Mouse (Mus musculus) heart, postnatal 36 days (tissue): ENCODE results near the gene Hsd17b7. TPM values are rescaled to one million over a fixed set of nuclear protein-coding genes. Genes with fewer than 3 reads are reported as not detected.

Source experiments
- DNase-seq, 2 experiments: peaks; one replicate each; pipeline ENCODE4 v3.0.0; 2021 to 2022
- intact Hi-C: fragments of 180-260 bp; cut with DNase I; formaldehyde crosslinking; loops from one replicate; pipeline ENCODE4 v1.15.1; 2025
- total RNA-seq, 2 experiments: library from RNA; stranded (reverse); gene quantifications; 2 replicates each; pipeline ENCODE4 v1.2.3; 2021

Hsd17b7 gene
- total RNA-seq, 2 experiments from 2014 or later = 14.2 to 15.3 TPM

GRCm38 (mm10) chr1:169947654-169948053, 21.4 kb downstream of the Hsd17b7 start:
- no peak for DNase-seq
- intact Hi-C loops = no loop called here

- no peak for DNase-seq
- intact Hi-C loops = no loop called here
These were observed 23.0 kb downstream of the Hsd17b7 start for GRCm38 (mm10) chr1:169946004-169946403.

GRCm38 (mm10) chr1:169939345-169939744, 29.7 kb downstream of the Hsd17b7 start:
- peak in 1 of 2 experiments; percentile 41 for DNase-seq
- intact Hi-C loops = loop anchor here (1.0 kb wide), 1 partner anchor 197 kb away; no protein-coding TSS in a partner anchor

DNA sequence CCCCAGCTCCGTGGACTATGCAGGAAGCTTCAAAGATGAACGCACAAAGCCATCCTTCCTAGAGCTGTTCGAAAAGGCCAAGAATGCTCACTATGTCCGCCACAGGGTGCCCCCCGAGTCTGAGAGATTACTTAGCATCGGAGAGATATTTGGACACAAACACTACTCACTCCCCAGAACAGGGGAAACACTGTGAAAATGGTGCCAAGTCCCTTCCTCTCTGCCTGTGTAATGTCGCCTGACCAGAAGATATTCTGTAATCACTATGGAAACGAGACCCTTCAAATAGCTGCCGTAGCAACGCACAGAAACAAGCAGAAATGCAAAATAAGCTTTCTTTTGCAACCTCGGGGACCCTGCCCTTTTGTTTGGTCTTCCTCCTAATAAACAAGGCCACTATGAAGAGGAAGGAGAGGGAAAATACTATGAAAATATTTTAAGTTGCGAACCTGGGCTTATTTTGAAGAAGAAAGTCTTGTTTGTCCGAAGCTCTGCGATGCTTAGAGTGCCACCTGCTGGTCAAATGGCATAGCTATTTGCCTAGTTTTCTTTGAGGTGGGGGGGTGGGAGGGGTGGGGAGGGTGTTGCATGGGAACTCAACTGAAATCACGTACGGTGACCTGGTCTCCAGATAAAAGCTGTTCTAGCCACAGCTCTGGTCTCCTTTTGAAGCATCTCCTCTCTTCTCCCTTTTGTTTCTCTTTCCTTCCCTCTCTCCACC, 34.9 kb downstream of the Hsd17b7 start:
- peak; percentile 39 to 58 for DNase-seq
- intact Hi-C loops = loop anchor here (1.0 kb wide), 1 partner anchor 402 kb away; no protein-coding TSS in a partner anchor

DNA sequence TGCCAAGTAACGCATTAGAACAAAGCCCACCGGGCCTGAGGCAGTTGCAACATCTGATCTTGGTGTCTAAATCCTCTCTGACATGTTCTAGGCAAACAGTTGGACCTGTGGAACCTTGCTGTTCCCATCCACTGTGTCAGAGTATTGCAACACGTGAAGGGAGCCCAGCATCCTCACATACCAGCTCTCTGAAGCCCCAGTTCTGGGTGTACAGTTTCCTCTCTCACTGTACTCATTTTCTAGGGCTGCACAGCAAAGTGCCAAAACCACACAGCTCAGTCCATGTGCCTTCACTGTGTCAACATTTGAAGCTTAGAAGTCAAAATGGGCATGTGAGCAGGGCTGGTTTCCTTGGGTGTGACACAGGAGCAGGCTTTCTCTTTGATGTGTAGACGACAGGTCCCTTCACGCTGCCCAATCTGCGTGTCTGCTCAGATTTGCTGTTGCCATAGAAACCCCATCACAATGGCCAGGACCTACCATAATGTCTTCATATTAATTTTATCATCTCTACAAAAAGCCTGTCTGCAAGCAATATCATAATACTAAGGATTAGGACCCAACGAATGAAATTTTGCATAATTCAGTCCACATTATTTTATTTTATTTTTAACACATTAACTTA, 36.8 kb downstream of the Hsd17b7 start:
- intact Hi-C loops = no loop called here
- no peak for DNase-seq

- intact Hi-C loops = no loop called here
- no peak for DNase-seq
These were observed 37.3 kb downstream of the Hsd17b7 start for GRCm38 (mm10) chr1:169931698-169932097.

GRCm38 (mm10) chr1:169928454-169928971, 40.5 kb downstream of the Hsd17b7 start, which contains the start of gene Ccdc190:
Ccdc190 (plus strand) TSS chr1:169928648.
- peak; percentile 41 to 49 for DNase-seq
- intact Hi-C loops = no loop called here

DNA sequence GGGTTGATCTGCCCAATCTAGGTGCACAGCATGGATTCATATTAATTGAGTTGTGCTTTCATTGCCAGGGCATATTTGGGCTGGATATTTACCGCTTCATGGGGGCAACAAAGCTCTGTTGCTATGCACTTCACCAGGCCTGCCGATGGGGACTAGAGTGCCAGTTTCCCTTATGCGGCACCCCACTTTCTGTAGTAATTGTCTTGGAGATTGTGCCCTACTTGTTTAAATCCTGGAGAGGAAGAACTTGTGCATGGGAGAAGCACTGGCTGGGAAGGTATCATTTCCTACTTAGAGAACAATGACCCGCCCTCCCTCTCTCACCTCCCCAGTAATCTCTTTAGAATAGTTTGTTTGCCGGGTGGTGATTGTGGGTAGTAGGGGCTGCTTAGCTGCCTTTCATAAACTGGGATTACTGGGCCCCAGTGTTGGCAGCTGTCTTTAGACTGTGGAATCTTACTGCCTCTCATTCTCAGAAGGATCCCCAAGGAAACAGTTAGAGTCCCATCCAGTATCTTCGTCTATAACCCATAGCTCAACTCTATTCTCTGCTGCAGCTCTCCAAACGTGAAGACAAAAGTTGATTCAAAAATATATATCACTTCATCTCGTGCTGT, 41.2 kb downstream of the Hsd17b7 start:
- DNase-seq = no peak
- intact Hi-C loops = no loop called here

DNA sequence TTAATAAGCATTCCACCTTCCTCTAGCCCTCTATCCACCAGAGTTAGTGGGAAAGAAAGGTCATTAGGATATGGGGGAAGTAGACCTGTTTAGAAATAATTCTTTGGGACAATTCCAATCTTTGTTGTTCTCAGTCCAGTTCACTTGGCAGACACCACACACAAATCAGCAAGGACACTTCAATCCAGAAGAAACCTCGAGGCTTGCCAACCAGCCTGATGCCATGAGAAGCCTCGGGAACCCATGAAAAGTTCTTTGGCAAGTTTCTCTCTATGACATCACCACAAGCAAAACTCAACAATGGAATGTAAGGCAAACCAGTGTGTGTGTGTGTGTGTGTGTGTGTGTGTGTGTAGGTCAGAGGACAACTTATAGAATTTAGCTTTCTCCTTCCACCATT, 44.5 kb downstream of the Hsd17b7 start:
- intact Hi-C loops = loop anchor here (5.0 kb wide), 1 partner anchor 213 kb away; no protein-coding TSS in a partner anchor
- no peak for DNase-seq

- peak in 1 of 2 experiments; percentile 21 for DNase-seq
- intact Hi-C loops = loop anchor here (5.0 kb wide), 1 partner anchor 216 kb away; no protein-coding TSS in a partner anchor
These were observed 47.3 kb downstream of the Hsd17b7 start for GRCm38 (mm10) chr1:169921710-169922211.

- intact Hi-C loops = loop anchor here (1.0 to 10.0 kb wide), 3 partner anchors 172 to 1974 kb away; partner anchors contain the start of gene Rgs4
These were observed 49.8 kb downstream of the Hsd17b7 start for GRCm38 (mm10) chr1:169919211-169919610.

DNA sequence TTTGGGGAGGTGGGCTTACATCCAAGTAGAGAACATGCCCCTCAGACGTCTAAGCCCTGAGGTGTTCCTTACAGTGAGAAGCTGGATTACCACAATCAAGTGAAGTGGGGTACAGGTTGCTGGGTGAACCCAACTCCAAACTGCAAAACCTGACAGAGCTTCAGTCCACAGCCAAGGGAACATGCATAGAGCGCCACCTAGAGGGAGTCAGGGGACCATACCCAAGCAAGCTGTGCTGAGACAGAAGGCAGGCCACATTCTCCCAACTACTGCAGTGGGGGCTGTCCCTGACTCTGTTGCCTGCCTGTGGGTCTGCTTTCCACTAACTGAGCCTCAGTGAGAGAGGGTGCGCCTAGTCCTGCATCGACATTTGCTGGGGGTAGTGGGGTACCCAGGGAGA, 51.0 kb downstream of the Hsd17b7 start:
- peak; percentile 37 to 62 for DNase-seq

More at GRCm38 (mm10) chr1:169919211-169919610, 49.8 kb downstream of the Hsd17b7 start:
- peak; percentile 74 to 85 for DNase-seq

DNA sequence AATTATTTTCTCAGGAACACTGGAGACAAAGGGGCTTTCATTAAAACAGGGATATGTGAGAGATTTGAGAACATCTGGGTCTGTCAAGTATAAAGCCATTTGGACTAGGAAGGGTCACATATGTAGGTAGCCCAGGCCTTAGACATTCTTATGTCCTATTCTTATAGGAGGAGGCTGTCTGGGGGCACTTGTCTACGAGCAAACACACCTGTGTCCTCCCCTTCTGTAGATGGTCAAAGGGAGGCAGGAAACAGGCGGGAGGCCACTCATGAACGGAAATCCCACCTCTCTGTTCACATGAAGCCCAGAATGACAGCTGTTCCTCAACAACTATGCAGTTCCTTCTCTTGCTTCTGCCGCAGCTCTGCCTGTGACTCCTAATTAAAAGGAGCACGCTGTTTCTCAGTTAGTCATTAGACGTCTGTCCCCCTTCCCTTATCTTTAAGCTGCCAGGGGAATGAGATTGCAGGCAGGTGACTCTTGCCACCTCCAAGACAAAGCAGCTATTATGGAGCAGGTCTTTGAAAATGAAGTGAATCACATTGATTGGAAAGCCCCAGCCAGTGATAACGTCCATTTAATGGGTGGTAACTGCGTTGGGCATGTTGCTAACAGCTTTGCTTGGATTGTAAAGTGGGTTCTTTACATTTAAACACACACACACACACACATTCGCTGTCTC, 51.8 kb downstream of the Hsd17b7 start:
- DNase-seq = no peak
- intact Hi-C loops = loop anchor here (5.0 to 10.0 kb wide), 2 partner anchors 170 to 1972 kb away; partner anchors contain the start of gene Rgs4

More for the DNA sequence above, 51.0 kb downstream of the Hsd17b7 start:
- intact Hi-C loops = loop anchor here (1.0 to 10.0 kb wide), 3 partner anchors 171 to 1973 kb away; partner anchors contain the start of gene Rgs4

- intact Hi-C loops = loop anchor here (5.0 to 10.0 kb wide), 2 partner anchors 169 to 1972 kb away; partner anchors contain the start of gene Rgs4
- peak; percentile 25 to 42 for DNase-seq
These were observed 52.4 kb downstream of the Hsd17b7 start for GRCm38 (mm10) chr1:169916659-169917058.

DNA sequence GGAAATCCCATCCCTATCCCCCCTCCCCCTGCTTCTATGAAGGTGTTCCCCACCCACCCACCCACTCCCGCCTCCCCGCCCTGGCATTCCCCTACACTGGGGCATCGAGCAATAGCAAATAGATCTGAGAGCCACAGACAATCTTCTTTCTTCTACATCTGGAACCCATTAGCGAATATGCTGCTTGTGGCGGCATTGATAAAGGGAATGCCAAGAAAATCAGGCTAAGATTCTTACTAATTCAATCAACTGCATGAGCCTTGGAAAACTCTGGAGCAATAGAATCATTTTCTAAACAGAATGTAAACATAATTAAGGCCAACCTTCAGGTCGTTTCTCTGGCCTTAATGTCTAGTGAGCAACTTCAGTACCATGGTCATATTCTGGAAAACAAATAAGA, 57.5 kb downstream of the Hsd17b7 start:
- no peak for DNase-seq
- intact Hi-C loops = loop anchor here (10.0 kb wide), 1 partner anchor 1967 kb away; no protein-coding TSS in a partner anchor

DNA sequence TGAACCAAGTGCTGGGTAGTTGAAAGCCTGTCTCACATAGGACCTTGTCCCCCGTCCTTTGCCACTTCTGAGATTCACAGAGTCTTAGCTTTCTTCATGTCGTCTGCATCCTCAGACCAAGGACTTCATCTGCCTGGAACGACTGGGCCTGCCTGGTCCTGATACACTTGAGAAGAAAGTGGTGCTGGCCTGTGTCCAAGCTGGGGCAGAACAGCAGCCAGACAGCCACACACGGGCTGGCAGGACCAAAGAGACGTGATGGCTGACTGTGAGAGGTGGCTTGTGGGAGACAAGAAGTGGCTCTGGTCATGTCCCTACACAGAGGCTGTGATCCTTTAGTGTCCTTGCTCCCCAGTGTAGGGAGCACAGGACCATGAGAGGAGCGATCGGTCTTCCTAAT, 58.3 kb downstream of the Hsd17b7 start:
- no peak for DNase-seq
- intact Hi-C loops = loop anchor here (10.0 kb wide), 1 partner anchor 1966 kb away; no protein-coding TSS in a partner anchor

DNA sequence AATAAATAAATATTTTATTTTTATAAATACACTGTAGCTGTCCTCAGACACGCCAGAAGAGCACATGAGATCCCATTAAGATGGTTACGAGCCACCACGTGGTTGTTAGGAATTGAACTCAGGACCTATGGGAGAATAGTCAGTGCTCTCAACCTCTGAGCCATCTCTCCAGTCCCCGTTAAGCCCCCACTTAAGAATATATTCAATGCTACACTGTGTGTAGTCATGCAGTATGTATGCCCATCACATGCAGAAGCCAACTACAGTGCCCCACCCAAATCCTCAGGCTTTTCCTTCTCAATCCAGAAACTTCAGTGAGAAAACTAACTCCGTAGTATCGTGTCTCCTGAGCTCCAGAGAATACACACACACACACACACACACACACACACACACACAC, 59.4 kb downstream of the Hsd17b7 start:
- intact Hi-C loops = loop anchor here (10.0 kb wide), 1 partner anchor 1965 kb away; no protein-coding TSS in a partner anchor

DNA sequence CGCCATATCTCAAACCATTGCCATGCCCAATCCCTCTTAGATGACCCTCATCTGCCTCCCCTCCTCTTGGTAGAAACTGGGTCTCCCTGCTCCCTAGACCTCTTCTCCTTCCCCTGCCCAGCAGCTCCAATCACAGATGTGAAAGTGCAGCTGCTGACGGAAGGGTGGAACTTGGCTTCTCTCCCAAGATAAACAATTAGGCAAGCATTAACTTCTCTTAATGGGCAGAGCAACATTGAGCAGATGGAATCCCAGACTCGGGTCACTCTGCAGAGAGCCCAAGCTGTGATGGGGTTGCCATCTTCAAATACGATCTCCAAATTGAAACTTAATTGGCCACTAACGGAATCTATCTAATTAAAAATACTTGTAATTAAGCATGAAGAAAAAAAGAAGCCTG, 59.9 kb downstream of the Hsd17b7 start:
- intact Hi-C loops = no loop called here
- DNase-seq = no peak

More for the DNA sequence above, 59.4 kb downstream of the Hsd17b7 start:
- DNase-seq = no peak

DNA sequence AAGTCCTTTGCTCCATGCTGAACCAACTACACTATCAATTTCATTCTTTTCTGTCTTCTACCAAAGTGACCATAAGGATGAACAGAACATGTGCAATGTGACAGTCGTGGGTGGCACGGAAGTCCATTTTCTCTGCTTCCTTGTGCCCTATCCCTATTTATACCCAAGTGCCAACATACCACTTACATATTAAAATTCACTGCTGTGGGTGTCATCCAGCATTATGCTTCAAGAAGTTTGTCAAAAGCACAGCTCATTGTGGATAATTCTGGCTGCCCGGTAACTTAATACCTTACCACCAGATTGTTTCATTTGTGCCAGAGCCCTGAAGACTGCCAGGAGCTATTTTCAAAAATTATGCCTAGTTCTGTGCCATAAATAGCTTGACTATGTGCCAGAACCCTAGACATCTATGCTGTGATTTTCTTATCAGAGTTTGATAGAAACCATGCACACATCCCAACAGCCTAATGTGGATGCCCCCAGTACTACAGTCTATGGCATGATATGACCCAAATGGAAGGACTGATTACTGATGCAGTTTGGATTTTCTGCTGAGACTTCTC, 68.2 kb downstream of the Hsd17b7 start:
- no peak for DNase-seq
- intact Hi-C loops = no loop called here
